Mouse (Mus musculus): ENCODE data around the gene Ttc1.

GRCm38 (mm10) chr11:43728737-43729301 lies 19.0 kb downstream of the Ttc1 start:
- TF ChIP-seq CTCF (IDR thresholded peaks at IDR 0.05; ENCODE audit: low read depth) (no peak), EP300 (optimal IDR thresholded peaks at IDR 0.05) (no peak)

Measured in stomach, postnatal 0 days (tissue).